Mouse (Mus musculus) ovary, postnatal 10 days (tissue): Measurements from ENCODE around the gene Srsf6.

Experiments used
- DNase-seq: peaks from one replicate; pipeline ENCODE4 v3.0.0; 2022; ENCODE audit warnings: low spot score

The Srsf6 gene

GRCm38 (mm10) chr2:162932706-162933105 is 1.4 kb downstream of the Srsf6 start:
- no peak for DNase-seq

GRCm38 (mm10) chr2:162934421-162934820 is 3.1 kb downstream of the Srsf6 start:
- no peak for DNase-seq

- no peak for DNase-seq
These were observed 4.4 kb downstream of the Srsf6 start for GRCm38 (mm10) chr2:162935700-162936099.

- DNase-seq = no peak
These were observed 8.2 kb downstream of the Srsf6 start for GRCm38 (mm10) chr2:162939562-162939961.

GRCm38 (mm10) chr2:162943148-162943846 is 12.0 kb downstream of the Srsf6 start, which contains the start of gene L3mbtl1:
TSS of gene L3mbtl1 (plus strand) at chr2:162943472.
- DNase-seq = no peak

GRCm38 (mm10) chr2:162943931-162944330 is 12.6 kb downstream of the Srsf6 start:
- no peak for DNase-seq

GRCm38 (mm10) chr2:162946964-162947363 is 15.6 kb downstream of the Srsf6 start:
- no peak for DNase-seq

- no peak for DNase-seq
These were observed 16.4 kb downstream of the Srsf6 start for GRCm38 (mm10) chr2:162947736-162948135.

GRCm38 (mm10) chr2:162948221-162948620 is 16.9 kb downstream of the Srsf6 start:
- DNase-seq = no peak

- no peak for DNase-seq
These were observed 19.4 kb downstream of the Srsf6 start for GRCm38 (mm10) chr2:162950776-162951175.

- no peak for DNase-seq
These were observed 25.5 kb downstream of the Srsf6 start for GRCm38 (mm10) chr2:162956843-162957242.

- no peak for DNase-seq
These were observed 30.0 kb downstream of the Srsf6 start for GRCm38 (mm10) chr2:162961321-162961720.

- no peak for DNase-seq
These were observed 35.4 kb downstream of the Srsf6 start for GRCm38 (mm10) chr2:162966734-162967133.

GRCm38 (mm10) chr2:162968357-162968756 is 37.0 kb downstream of the Srsf6 start:
- no peak for DNase-seq

GRCm38 (mm10) chr2:162969101-162969500 is 37.8 kb downstream of the Srsf6 start:
- no peak for DNase-seq

- no peak for DNase-seq
These were observed 39.6 kb downstream of the Srsf6 start for GRCm38 (mm10) chr2:162970896-162971295.

GRCm38 (mm10) chr2:162972752-162973151 is 41.4 kb downstream of the Srsf6 start:
- DNase-seq = no peak

- no peak for DNase-seq
These were observed 41.9 kb downstream of the Srsf6 start for GRCm38 (mm10) chr2:162973206-162973605.

- DNase-seq = no peak
These were observed 42.3 kb downstream of the Srsf6 start for GRCm38 (mm10) chr2:162973637-162974036.

GRCm38 (mm10) chr2:162975157-162975775 is 43.9 kb downstream of the Srsf6 start:
- DNase-seq = no peak

GRCm38 (mm10) chr2:162976001-162976400 is 44.7 kb downstream of the Srsf6 start:
- no peak for DNase-seq

- DNase-seq = no peak
These were observed 53.1 kb downstream of the Srsf6 start for GRCm38 (mm10) chr2:162984381-162984780.

- DNase-seq = no peak
These were observed 54.6 kb downstream of the Srsf6 start for GRCm38 (mm10) chr2:162985923-162986322.
